Mouse (Mus musculus) heart, postnatal 36 days (tissue): ENCODE results near the gene Rassf8. TPM values are rescaled to one million over a fixed set of nuclear protein-coding genes. Genes with fewer than 3 reads are reported as not detected.

ENCODE experiments used
- DNase-seq, 2 experiments: peaks; one replicate each; pipeline ENCODE4 v3.0.0; 2021 to 2022
- intact Hi-C: fragments of 180-260 bp; cut with DNase I; formaldehyde crosslinking; loops from one replicate; pipeline ENCODE4 v1.15.1; 2025
- total RNA-seq, 2 experiments: library from RNA; stranded (reverse); gene quantifications; 2 replicates each; pipeline ENCODE4 v1.2.3; 2021

Rassf8 gene
- total RNA-seq, result 10 to 100 TPM; 48.9 to 51.9 TPM

DNA sequence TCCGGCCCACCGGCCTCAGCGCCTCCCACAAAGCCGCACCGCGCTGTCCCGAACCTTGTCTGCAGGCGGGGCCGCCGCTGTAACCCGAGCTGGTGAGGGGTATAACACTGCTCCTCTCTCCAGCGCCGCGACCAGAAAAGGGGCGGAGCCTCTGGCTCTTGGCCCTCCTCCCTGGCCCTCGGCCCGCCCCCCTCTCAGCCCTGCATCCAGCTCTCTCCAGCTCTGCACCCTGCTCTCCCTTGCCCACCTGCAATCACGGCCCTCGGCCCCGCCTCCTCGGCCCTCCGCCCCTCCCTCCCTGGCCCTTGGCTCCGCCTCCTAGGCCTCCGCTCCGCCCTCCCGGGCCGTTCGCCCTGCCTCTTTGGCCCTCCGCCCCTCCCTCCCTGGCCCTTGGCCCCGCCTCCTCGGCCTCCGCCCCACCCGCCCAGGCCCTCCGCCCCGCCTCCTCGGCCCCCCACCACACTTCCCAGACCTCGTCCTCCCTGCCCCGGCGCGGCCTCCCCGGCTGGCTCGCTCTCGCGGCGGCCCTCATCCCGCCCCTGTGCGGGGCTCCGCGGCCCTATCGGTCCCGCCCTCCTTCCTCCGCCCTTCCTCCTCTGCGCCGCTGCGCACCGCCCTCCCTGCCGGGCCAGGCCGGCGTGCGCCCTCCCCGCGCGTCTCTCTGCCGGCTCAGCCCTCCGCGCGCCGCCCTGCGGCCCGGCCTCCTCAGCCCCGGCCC lies at the start of gene Rassf8:
TSS of gene Rassf8 (plus strand) at position 617 of the 718 bp plus-strand sequence.
- peak; percentile 87 to 92 for DNase-seq
- intact Hi-C loops, result no loop called here

DNA sequence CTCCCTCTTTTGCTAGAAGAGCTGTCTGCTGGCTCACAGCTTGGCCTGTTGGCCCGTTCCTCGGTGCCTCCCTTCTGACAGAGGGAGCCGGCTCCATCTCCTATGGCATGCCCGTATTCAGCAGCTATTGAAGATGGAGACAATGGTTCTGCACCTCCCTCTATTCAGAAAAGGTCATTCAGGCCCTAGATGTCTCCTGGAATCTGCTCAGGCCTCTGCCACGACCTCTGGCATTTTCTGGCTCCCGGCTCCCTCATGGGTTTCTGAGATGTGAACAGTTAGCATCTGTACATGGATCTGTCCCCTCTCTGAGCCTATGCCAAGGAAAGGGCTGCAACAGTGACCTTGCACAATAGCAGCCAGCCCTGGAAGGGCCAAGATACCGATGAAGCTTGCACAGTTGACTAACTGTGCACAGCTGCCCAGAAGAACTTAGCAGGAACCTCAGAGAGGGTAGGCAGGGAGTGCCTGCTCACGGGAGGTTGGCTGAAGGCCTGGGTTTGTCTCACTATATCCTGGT lies 45.5 kb upstream of the Rassf8 start:
- DNase-seq, result no peak
- intact Hi-C loops, result no loop called here

DNA sequence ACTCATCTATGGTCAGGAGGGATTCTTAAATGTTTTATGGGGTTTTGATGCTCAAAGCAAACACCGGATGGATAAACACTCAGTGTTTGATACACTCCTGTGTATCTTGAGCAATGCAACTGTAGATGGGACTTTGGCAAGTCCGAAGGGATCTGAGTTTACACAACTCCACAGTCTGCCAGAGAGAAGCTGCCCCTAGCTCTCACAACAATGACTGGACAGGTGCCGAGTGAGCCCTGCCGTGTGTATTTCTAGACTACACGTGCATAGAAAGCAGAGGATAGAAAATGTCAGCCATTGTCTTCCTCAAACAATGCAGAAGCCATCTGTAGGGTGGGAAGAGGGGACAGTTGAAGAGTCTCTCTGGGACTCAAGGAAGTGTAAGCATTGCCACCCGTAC lies 42.9 kb upstream of the Rassf8 start:
- intact Hi-C loops, result no loop called here

DNA sequence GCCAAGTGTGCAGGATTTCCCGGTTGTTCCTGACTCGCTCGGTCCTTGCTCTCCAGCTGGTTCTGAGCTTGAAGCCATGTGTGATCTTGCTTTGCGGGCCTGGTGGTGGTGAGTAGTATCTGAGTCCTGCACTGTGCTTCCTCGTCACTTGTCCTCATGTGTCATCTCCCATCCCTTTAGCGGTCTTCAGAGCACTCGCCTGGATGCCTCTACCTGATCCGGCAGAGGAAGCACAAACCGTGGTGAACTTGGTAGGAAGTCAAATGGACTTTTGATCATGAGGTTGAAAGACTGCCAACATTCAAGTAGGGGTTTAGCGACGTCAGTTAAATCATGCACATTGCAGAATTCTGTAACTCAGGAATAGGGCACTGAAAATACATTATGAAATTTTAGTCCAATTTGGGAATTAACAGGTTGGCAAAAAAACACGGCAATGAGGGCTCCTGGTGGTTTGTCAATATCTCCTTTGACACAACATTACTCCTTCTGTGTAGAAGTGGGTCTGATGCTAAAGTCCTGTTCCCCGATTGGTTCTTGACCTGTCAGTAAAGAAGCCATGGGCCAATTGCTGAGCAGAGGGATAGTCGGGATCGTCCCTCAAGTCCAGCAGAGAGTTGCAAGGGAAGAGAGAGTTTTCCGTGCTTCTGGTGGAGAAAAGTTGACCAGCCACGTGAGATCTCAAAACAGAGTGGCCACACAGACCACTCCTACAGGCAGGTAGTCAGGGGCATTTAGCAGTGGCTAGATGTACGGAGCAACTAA lies 36.4 kb upstream of the Rassf8 start:
- intact Hi-C loops, result no loop called here
- DNase-seq, result no peak

More for the DNA sequence above, 42.9 kb upstream of the Rassf8 start:
- no peak for DNase-seq

DNA sequence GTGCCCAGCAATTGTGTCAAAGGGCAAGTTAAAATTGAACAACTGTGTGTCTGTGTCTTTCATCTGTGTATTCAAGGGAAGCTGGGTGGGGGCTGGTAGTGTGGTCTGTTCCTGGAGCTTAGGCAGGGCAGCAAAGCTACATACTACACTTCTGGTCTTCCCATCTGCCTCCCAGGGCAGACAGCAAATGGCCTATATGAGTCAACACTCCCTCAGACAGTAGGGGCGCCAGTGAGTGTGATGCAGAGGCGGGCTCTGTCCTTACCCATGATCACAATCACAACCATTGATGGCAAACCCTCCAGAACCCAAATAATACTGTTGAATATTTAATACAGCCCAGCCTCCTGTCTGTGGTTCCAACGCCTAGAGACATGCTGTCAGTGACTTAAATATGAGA lies 35.8 kb upstream of the Rassf8 start:
- intact Hi-C loops, result no loop called here
- no peak for DNase-seq

DNA sequence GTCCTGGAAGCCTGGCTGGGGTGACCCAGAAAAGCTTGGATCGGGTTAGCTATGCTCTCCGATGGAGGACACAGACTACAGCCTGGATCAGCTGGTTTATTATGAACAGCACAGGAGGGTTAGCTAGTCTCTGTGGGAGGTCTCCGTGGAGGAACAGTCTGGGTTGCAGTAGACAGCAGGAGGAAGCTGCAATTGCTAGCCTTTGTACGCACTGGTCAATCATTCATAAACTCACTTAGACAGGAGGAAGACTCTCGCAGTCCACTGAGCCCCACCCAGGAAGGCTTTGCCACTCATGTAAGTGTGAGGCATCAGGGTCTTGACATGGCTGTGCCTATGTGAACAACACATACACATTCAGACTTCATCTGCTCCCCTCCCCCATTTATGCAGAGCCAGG lies 35.2 kb upstream of the Rassf8 start:
- DNase-seq, result no peak
- intact Hi-C loops, result no loop called here

DNA sequence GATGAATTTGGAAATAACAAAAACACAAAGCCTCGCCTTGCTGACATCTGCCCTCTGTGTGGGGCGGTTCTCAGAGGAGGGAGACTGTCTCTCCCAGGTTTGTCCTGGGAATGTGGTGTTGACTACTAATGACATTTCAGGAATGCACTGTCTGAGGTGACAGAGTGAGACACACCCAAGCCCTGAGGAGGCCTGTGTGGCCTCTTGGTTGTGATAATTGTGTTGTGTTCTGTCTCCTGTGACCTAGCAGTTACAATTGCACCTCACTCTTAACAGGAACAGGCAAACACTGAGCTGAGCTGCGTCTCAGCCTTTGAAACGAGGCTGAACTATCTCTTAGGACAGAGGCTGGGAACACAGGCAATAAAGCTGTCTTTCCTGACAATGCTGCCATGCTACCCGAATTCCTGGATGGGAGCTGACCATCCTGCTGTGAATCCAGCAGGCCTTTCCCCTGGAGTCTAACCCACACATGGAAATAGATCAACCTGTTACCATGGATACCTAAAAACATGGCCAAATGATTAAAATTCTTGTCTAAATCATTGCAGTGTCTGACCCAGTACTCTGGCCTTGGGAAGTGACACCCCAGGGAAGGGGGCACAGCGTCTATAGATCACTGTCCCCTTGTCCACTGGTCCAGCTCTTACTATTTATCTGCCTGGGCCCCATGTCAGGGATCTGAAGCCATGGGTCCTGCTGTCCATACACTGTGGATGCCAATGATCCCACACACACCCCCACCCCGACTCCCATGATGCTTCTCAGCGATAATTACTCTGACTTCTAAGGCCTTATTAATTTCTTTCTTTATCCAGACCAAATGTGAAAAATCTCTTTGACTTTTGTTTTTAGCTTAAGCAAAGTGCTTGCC lies 33.1 kb upstream of the Rassf8 start:
- intact Hi-C loops, result no loop called here
- no peak for DNase-seq

DNA sequence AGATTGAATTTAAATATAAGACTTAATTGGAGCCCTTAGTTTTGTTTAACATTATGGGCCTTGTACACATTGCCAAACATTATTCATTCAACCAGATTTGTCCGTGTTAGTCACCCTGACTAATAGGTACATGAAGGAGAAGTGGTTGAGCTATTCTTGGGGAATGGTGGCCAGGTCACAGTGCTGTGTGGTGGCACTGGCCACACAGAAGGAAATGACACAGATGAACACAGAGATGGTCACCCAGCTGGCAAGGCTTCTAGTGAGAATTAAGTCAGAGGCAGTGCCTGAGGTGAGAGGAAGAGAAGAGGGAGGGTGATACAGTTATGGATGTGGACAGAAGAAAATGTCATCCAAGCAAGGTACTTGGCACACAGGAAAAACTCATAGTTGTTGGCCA lies 32.4 kb upstream of the Rassf8 start:
- no peak for DNase-seq
- intact Hi-C loops, result no loop called here

DNA sequence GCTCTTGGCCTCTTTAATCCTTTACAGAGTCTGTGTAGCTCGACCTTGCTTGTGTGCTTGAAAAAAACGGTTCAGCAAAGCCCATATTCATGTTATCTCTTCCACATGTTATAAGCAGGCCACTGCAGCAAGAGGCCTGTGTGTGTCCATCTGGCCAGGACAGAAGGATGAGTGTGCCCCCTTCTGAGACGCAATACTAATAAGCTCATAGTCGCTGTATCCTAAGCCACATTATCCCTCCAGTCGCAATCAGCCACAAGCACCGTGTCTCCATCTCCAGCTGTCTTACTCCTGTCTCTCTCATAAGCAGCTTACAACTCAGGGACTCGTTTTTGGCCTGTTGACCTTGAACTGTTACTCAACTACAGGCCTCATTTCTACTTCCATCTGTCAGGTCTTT lies 24.0 kb upstream of the Rassf8 start:
- intact Hi-C loops, result no loop called here
- DNase-seq, result no peak

DNA sequence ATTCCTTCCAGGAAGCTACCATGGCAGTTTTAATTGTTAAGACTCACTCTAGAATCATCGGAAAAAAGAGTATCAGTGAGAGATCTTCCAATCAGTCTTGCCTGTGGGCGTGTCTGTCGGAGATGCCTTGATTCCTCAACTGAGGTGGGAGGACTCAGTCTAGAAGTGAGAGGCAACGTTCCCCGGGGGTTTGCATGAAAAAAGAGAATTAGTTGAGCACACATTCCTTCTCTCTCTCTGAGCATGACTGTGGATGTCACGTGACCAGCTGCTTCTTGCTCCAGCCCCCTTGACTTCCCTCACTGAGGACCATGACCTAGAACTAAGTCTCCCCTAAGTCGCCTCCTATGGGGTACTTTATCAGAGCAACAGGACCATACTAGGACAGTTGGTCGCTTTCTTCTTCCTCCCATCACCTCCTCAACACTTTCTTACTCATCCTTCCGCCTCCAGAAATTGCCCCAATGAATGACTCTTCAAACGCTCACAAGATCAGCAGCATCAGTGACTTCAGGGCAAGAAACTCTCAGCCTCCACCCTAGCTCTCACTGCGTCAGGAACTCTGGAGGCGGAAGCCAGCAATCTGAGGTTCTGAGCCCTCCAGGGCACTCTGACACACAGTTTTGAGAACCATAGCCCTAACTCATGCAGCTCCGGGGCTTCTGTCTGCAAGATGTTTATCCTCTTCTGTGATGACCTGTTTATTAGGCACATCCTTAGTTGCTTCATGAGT lies 23.3 kb upstream of the Rassf8 start:
- intact Hi-C loops, result no loop called here
- DNase-seq, result no peak

DNA sequence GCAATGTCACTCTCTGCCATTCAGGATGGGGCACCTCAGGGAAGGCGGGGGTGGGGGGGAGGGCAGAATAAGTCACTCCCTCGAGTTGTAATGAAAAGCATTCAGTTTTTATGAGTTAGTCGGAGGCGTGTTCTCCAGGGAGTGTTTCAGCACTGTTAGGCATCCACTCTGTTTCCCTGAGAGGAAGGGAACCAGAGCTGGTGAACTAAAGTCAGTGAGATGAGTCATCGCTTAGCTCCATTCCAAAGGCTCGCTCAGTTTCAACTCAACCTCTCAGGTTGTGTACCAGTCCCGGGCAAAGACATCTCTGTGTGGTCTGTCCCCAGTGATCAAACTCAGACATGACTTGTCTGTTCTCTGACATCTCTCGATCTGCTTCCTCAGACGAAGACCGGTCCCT lies 20.7 kb upstream of the Rassf8 start:
- intact Hi-C loops, result no loop called here
- no peak for DNase-seq

DNA sequence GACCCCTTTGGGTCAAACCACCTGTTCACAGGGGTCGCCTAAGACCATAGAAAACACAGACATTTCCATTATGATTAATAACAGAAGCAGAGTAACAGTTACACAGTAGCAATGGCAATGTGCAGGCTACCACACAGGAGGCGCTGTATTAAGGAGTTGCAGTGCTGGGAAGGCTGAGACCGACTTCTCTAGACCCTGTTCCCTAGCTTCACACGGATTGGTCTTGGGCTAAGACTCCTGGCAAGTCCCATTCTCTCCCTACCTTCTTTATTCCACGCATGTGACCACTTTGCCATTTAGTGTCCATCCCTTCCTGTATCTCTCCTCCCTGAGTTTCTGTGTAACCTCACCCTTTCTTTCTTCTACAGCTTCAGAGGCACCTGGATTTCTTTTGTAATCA lies 19.6 kb upstream of the Rassf8 start:
- intact Hi-C loops, result no loop called here
- DNase-seq, result no peak

DNA sequence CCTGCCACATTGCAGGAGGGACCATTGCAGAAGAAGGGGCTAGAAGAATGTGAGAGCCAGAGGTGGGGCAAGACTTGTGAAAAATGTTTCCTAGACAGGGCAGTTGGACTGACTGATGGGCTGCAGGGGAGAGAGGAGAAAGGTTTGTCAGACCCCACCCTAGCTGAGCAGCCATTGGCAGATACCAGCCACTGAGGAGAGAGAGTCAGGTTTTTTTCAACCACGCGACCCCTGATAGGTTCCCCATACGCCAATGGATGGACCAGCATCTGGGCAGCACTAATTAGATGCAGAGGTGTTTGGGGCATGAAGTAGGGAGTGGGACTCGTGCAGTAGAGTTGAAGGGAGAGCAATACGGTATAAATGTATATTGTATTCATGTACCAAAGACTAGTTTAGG lies 13.7 kb upstream of the Rassf8 start:
- no peak for DNase-seq
- intact Hi-C loops, result no loop called here

DNA sequence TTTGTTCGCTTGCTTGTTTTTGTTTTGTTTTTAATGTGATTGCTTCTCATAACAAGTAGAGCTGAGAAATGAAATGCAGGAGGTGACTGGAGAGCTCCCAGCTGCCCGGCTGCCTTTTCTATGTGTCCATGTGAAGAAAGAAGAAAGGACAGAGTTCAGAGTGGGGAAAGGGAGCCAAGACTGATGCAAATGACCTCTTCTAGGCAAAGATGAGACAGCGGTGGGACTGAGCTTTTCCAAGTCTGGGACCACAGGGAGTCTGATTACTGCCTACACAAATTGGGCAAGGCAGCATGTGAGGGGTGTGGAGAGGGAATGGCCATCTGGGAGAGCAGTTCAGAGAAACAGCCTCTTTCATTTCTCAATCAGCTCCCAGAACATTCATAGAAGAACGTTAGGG lies 13.3 kb upstream of the Rassf8 start:
- intact Hi-C loops, result no loop called here
- no peak for DNase-seq

DNA sequence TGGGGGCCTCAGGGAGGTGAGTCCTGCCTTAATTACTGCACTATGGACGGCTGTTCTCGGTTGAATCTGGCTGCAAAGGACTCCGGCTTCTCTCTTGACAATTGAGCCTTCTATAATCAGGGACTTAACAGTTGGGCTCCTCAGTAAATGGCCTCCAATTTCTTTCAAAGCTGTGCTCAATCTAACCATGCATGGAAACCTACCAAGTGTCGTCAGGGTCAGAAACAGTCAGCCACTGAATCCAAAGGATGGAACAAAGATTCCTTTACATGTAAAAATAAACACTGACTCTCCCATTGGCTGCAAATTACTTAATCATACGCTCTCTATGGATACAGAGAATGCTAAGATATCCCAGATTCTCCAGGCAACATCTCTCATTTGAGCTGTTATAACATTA lies 12.6 kb upstream of the Rassf8 start:
- intact Hi-C loops, result no loop called here
- DNase-seq, result no peak

DNA sequence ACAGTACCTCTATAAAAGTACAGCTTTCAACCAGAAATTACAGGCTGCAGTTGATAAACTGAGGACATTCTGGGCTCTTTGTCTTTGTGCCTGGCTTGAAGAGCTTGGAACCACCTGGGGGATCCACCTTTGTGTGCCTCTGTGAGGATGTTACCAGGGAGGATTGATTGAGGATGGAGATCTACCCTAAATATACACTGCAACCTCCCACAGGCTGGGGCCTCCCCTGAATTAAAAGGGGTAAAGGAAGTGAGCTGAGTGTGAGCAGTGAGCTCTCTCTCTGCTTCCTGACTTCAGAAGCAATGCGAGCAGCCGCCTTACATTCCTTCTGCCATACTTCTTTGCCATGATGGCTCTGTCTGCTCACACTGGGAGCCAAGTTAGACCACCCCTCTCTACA lies 10.4 kb upstream of the Rassf8 start:
- no peak for DNase-seq
- intact Hi-C loops, result no loop called here

DNA sequence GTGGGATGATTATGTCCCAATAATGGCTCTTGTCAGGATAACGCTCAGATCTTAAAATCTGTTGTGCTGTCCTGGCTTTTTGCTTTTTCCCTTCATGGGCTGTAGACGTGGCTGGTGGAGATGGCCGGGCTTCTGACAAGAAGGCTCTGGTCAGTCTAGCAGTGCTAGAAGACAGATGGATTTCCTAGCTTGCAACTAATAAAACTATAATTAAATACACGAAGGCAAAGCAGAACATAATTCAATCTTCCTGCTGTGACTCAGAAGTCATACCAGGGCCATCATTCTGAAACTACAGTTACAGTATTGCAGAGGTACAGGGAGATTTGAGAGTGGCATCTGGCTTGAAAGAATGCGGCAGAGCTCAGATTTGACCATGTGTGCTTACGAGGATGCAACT lies 7.3 kb upstream of the Rassf8 start:
- intact Hi-C loops, result no loop called here
- no peak for DNase-seq

DNA sequence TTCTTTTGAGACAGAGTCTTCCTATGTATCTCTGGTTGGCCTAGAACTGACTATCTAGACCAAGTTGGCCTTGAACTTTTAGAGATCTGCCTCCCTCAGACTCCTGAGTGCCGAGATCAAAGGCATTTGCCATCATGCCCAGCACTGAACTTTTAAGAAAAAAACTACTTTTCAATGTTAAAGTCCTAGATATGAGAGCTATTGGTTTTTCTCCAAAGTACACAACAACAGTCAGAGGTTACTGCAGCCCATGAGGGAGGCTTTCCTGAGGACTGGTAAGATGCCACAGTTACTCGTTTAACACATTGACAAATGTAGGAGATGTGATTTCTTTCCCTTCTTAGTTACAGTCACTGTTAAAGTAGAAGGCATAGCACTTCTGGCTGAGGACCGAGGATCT lies 6.5 kb upstream of the Rassf8 start:
- DNase-seq, result no peak
- intact Hi-C loops, result no loop called here

DNA sequence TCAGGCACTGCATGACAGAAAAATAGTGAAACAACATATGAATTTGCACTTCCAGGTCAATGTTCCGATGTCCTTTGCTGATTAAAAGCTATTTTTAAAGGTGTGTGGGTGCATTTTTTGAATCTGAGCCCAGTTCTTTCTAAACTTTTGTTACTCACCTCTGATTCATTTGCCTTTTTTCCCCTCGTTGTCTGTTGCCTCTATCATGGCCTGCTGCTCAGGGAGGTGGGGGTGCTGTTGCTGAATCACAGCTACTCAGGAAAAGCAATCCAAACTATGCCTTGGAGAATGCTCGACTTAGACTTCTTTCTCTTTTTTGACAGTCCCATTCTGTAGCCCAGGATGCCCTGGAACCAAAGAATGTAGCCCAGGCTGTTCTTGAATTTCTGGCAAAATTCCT lies 1.3 kb upstream of the Rassf8 start:
- intact Hi-C loops, result no loop called here
- DNase-seq, result no peak

DNA sequence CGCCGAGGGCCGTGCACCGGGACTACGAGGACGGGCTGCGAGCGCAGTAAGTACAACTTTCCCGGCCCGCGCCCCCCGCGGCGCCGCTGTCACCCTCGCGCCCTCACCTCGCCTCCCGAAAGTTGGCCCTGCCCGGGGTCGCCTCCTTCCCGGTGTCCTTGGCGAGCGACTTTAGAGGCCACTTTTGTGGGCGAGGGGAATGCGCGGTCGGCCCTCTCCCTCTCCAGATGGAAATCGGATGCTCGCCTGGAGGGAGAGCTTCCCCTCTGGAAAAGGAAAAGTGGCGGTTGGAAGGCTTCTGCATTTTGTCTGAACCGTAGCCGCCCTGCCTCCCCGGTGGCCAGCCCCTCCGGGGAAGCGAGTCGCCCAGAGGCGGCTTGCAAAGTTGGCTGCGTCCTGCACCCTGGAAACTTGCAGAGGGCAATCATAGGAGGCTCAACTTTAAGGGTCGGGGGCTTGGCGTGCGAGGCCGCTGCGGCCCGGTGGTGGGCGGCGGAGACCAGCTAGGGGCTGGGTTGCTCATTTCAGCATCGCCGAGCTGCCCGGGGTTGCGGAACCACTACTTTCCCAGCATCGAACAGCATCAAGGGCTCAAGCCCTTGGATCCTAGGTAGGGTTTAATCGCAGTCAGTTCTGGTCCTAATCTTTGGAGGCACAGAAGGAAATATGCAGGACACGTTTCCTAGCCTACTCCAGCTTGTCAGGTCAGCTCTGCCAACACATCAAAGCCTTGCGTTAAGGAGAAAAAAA lies 548 bp downstream of the Rassf8 start:
- DNase-seq, result peak in 1 of 2 experiments; percentile 61
- intact Hi-C loops, result no loop called here
